Mouse (Mus musculus) testis, adult 2 months (tissue): Measurements from ENCODE around the gene Marf1.

Experiments used
- CTCF ChIP-seq: fragments of 200-500 bp; IDR thresholded peaks from 2 replicates; pipeline ENCODE4 v1.5.1; 2012; ENCODE audit warnings: low read depth, mild to moderate bottlenecking, inconsistent platforms, low read length, moderate library complexity; ENCODE audit not compliant: control insufficient read depth, insufficient read depth, insufficient replicate concordance
- POLR2A ChIP-seq: fragments of 200-500 bp; IDR thresholded peaks from 2 replicates; pipeline ENCODE4 v1.6.1; 2012; ENCODE audit warnings: low read depth, mild to moderate bottlenecking, inconsistent platforms, low read length, moderate library complexity; ENCODE audit not compliant: control insufficient read depth

- no peak for TF ChIP-seq POLR2A
- no peak for TF ChIP-seq CTCF
Measured at GRCm38 (mm10) chr16:14147712-14148111, 15.4 kb downstream of the Marf1 start.
